Mouse (Mus musculus): ENCODE measurements around the gene Atp1b2. TPM values are rescaled to one million over a fixed set of nuclear protein-coding genes. Genes with fewer than 3 reads are reported as not detected.

Atp1b2 gene
- total and polyA plus RNA-seq, 3 experiments: 17.0 to 23.7 (median 20.3) TPM

GRCm38 (mm10) chr11:69623006-69623405, 17.3 kb upstream of the Atp1b2 start:
- TF ChIP-seq EP300 (IDR thresholded peaks at IDR 0.05; ENCODE audit: insufficient read depth, low read depth, low read length) (no peak), CTCF (IDR thresholded peaks at IDR 0.05) (no peak), POLR2A (IDR thresholded peaks at IDR 0.05; ENCODE audit: insufficient read depth, low read depth, low read length) (no peak)
- Histone ChIP-seq H3K36me3 (ENCODE audit: control insufficient read depth, insufficient read depth, low read length) (no peaks in the 10 kb centered on the region), H3K4me3 (no peak overlapping the region), H3K4me1 (ENCODE audit: control insufficient read depth, insufficient read depth, low read length) (peaks cover 1% of the 10 kb centered on the region; the same call in 1 of the 2 replicates), H3K27me3 (ENCODE audit: control insufficient read depth, insufficient read depth, low read length) (no peaks in the 10 kb centered on the region), H3K9ac (ENCODE audit: low read depth, low read length) (no peak overlapping the region), H3K27ac (no peak overlapping the region), H3K79me2 (replicated peaks; ENCODE audit: control insufficient read depth, insufficient read depth, low read length) (no peaks in the 10 kb centered on the region)
- intact Hi-C loops (cut with DNase I): no loop called here
- DNase-seq: no peak
- 86% methylated on average over 4 of the region's 4 CpGs for WGBS

GRCm38 (mm10) chr11:69622406-69622805, 16.7 kb upstream of the Atp1b2 start:
- no peak for DNase-seq
- no peaks in the 10 kb centered on the region for H3K79me2 ChIP-seq (replicated peaks; ENCODE audit: control insufficient read depth, insufficient read depth, low read length)
- no peaks in the 10 kb centered on the region for H3K36me3 ChIP-seq (ENCODE audit: control insufficient read depth, insufficient read depth, low read length)
- TF ChIP-seq CTCF (IDR thresholded peaks at IDR 0.05) (no peak), POLR2A (IDR thresholded peaks at IDR 0.05; ENCODE audit: insufficient read depth, low read depth, low read length) (no peak), EP300 (IDR thresholded peaks at IDR 0.05; ENCODE audit: insufficient read depth, low read depth, low read length) (no peak)
- H3K9ac ChIP-seq (ENCODE audit: low read depth, low read length): peak overlapping the region; percentile 67
- intact Hi-C loops (cut with DNase I): no loop called here
- H3K4me3 ChIP-seq: peak overlapping the region; percentile 79
- peaks cover 1% of the 10 kb centered on the region; the same call in 1 of the 2 replicates for H3K4me1 ChIP-seq (ENCODE audit: control insufficient read depth, insufficient read depth, low read length)
- 23% methylated on average over 6 of the region's 6 CpGs for WGBS
- peak overlapping the region; percentile 86 for H3K27ac ChIP-seq
- no peaks in the 10 kb centered on the region for H3K27me3 ChIP-seq (ENCODE audit: control insufficient read depth, insufficient read depth, low read length)

- Histone ChIP-seq H3K79me2 (replicated peaks; ENCODE audit: control insufficient read depth, insufficient read depth, low read length) (no peaks in the 10 kb centered on the region), H3K27ac (peak within 1 kb of the TSS; percentile 86), H3K36me3 (ENCODE audit: control insufficient read depth, insufficient read depth, low read length) (no peaks in the 10 kb centered on the region), H3K4me3 (peak within 1 kb of the TSS; percentile 79), H3K9ac (ENCODE audit: low read depth, low read length) (peak within 1 kb of the TSS; percentile 67), H3K4me1 (ENCODE audit: control insufficient read depth, insufficient read depth, low read length) (peaks cover 1% of the 10 kb centered on the region; the same call in 1 of the 2 replicates), H3K27me3 (ENCODE audit: control insufficient read depth, insufficient read depth, low read length) (no peaks in the 10 kb centered on the region)
- 1% methylated on average over 20 of the region's 20 CpGs for WGBS
- TF ChIP-seq CTCF (IDR thresholded peaks at IDR 0.05) (no peak), POLR2A (IDR thresholded peaks at IDR 0.05; ENCODE audit: insufficient read depth, low read depth, low read length) (peak; percentile 65), EP300 (IDR thresholded peaks at IDR 0.05; ENCODE audit: insufficient read depth, low read depth, low read length) (no peak)
- peak; percentile 70 to 75 for DNase-seq
- intact Hi-C loops (cut with DNase I): no loop called here
These were observed 16.0 kb upstream of the Atp1b2 start, which contains the start of gene Sat2 for GRCm38 (mm10) chr11:69621571-69622268. Gene Sat2, plus strand, starts transcription at chr11:69622024.

- WGBS: 74% methylated on average over 7 of the region's 7 CpGs
- no peak for DNase-seq
- H3K27me3 ChIP-seq (ENCODE audit: control insufficient read depth, insufficient read depth, low read length): no peaks in the 10 kb centered on the region
- TF ChIP-seq POLR2A (IDR thresholded peaks at IDR 0.05; ENCODE audit: insufficient read depth, low read depth, low read length) (no peak), CTCF (IDR thresholded peaks at IDR 0.05) (no peak), EP300 (IDR thresholded peaks at IDR 0.05; ENCODE audit: insufficient read depth, low read depth, low read length) (no peak)
- H3K27ac ChIP-seq: no peak overlapping the region
- H3K4me1 ChIP-seq (ENCODE audit: control insufficient read depth, insufficient read depth, low read length): peaks cover 1% of the 10 kb centered on the region; the same call in 1 of the 2 replicates
- H3K9ac ChIP-seq (ENCODE audit: low read depth, low read length): no peak overlapping the region
- intact Hi-C loops (cut with DNase I): no loop called here
- no peaks in the 10 kb centered on the region for H3K79me2 ChIP-seq (replicated peaks; ENCODE audit: control insufficient read depth, insufficient read depth, low read length)
- H3K4me3 ChIP-seq: no peak overlapping the region
- no peaks in the 10 kb centered on the region for H3K36me3 ChIP-seq (ENCODE audit: control insufficient read depth, insufficient read depth, low read length)
These were observed 14.8 kb upstream of the Atp1b2 start for GRCm38 (mm10) chr11:69620394-69621081.

DNA sequence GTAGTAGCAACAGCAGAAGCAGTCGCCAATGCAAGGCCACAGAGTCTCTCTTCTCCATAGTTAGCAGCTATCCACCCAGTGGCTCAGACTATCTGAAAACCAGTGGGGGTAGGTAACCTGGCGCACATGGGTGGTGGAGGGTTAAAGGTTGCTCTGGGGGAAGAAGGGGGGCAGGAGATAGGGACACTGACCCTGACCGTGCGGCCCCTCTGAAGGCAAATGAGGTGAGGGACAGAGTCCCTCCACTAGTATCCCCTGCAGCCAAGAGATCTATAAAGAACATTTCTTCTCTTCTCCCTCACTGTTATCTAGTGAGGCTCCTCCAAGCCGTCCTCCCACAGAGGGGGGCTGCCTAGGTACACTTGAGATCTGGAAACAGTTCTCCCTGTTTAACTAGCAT, 12.1 kb upstream of the Atp1b2 start, which contains the start of gene Shbg:
Gene Shbg (minus strand): TSS at position 101 of the 400 bp plus-strand sequence.
- Histone ChIP-seq H3K9ac (ENCODE audit: low read depth, low read length) (no peak within 1 kb of the TSS), H3K36me3 (ENCODE audit: control insufficient read depth, insufficient read depth, low read length) (no peaks in the 10 kb centered on the region), H3K79me2 (replicated peaks; ENCODE audit: control insufficient read depth, insufficient read depth, low read length) (no peaks in the 10 kb centered on the region), H3K4me1 (ENCODE audit: control insufficient read depth, insufficient read depth, low read length) (peaks cover 3% of the 10 kb centered on the region; the same call in 1 of the 2 replicates), H3K4me3 (no peak within 1 kb of the TSS), H3K27ac (no peak within 1 kb of the TSS), H3K27me3 (ENCODE audit: control insufficient read depth, insufficient read depth, low read length) (no peaks in the 10 kb centered on the region)
- TF ChIP-seq EP300 (IDR thresholded peaks at IDR 0.05; ENCODE audit: insufficient read depth, low read depth, low read length) (no peak), POLR2A (IDR thresholded peaks at IDR 0.05; ENCODE audit: insufficient read depth, low read depth, low read length) (no peak), CTCF (IDR thresholded peaks at IDR 0.05) (no peak)
- DNase-seq: no peak
- 50% methylated on average over 5 of the region's 5 CpGs for WGBS
- intact Hi-C loops (cut with DNase I): no loop called here

Data from heart, adult 2 months (tissue).